Mouse (Mus musculus) cortical plate, adult 2 months (tissue): ENCODE measurements around the gene B230217C12Rik.

ENCODE experiments used
- CTCF ChIP-seq: fragments of 200-500 bp; IDR thresholded peaks from 2 replicates; pipeline ENCODE4 v1.5.1; 2011; ENCODE audit warnings: mild to moderate bottlenecking, control low read depth, low read length; ENCODE audit not compliant: insufficient read depth; ENCODE audit errors: extremely low read depth
- POLR2A ChIP-seq: fragments of 200-500 bp; IDR thresholded peaks from 2 replicates; pipeline ENCODE4 v1.6.1; 2011; ENCODE audit warnings: mild to moderate bottlenecking, low read length, control low read depth; ENCODE audit not compliant: insufficient read depth; ENCODE audit errors: extremely low read depth

DNA sequence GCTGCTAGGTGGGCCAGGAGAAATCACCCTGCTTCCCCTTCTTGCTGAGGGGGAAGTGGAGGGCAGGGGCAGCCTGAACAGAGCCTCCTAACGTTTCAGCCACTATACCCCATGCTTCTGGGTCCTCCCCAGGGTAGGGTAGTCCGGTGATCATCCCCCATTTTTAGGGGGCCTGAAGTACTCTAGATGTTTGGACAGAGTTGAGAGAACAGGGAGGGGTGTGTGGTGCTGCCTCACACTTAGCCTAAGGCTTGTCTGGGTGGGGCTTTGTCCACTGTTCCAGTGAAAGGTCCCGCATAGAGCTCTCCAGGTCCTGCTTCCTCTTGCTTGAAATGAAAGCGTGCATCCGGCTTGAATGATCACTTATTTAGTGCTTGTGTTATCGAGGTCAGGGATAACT, 10.1 kb upstream of the B230217C12Rik start:
- TF ChIP-seq POLR2A = no peak
- no peak for TF ChIP-seq CTCF
